Mouse (Mus musculus) brain, embryonic 14.5 days (tissue): Measurements from ENCODE around the gene Cmtm5.

Source experiments
- CTCF ChIP-seq: fragments of 200-500 bp; IDR thresholded peaks from 2 replicates; pipeline ENCODE4 v1.5.1; 2012; ENCODE audit warnings: inconsistent platforms, mild to moderate bottlenecking, moderate library complexity, borderline replicate concordance; ENCODE audit not compliant: insufficient read depth, insufficient read length; ENCODE audit errors: extremely low read depth
- POLR2A ChIP-seq: fragments of 200-500 bp; IDR thresholded peaks from 2 replicates; pipeline ENCODE4 v1.6.1; 2012; ENCODE audit warnings: mild to moderate bottlenecking, inconsistent platforms, borderline replicate concordance; ENCODE audit not compliant: poor library complexity, insufficient read depth, insufficient read length, severe bottlenecking; ENCODE audit errors: extremely low read depth

DNA sequence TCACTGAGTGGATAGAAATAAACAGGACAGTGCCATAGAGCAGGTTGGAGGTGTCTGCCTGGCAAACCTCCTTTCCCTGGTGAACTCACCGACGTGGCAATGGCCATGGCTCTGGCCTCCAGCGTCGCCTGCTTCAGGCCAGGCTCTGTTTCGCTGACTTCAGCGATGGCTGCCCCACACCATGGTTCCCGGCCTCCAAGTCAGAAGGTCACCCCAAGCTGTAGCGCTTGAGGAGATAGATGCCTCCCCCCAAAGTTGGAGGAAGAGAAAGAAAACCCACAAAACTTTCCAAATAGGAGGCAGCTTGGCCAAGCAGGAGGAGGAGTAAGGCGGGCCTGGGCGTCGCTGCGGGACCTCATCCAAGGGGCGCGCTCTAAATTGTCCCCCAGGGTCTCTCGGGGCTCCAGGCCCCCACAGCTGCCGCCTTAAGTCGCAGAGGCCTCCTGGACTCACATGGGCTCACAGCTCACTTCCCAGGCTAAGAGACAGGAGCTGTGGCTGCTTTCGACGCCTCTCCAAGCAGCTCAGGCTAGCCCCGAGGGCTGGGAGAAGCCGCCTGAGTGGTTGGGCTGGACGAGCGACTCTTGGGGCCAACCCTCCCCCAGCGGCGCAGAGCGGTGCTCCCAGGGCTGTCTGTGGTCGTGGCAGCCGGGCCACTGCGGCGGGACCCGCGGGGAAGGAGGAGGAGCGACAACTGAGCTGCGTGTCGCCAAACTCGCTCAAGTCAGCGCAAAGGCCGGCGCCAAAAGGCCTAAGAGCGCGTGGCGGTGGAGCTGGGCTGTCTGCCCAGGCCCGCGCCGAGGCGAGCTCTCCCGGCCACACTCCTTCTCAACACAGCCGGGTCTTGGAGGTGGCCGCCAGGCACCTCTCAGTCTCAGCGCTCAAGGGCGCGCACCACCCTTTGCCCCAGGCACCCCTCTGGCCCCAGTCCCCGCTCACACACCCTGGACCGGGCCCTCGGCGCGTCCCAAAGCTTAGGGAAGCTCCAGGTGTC is 10.4 kb upstream of the Cmtm5 start, which contains the start of gene Efs:
- no peak for TF ChIP-seq CTCF
- 0 out of 2 replicates have a peak, but pooled peaks have one; percentile 9 for TF ChIP-seq POLR2A
